Mouse (Mus musculus) layer of hippocampus, adult 2 months (tissue): ENCODE data around the gene Fam162b. TPM values are rescaled to one million over a fixed set of nuclear protein-coding genes. Genes with fewer than 3 reads are reported as not detected.
A peak's percentile ranks its signal among the peaks of the same experiment; 100 is the strongest.

Experiments used
- DNase-seq, 2 experiments: peaks; one replicate each; pipeline ENCODE4 v3.0.0; 2022; ENCODE audit warnings: low spot score in 2 of 2
- H3K27ac ChIP-seq: fragments of 200-600 bp; 2 replicates; pipeline ENCODE4 v1.8.1; 2022
- H3K4me3 ChIP-seq: fragments of 200-600 bp; 2 replicates; pipeline ENCODE4 v1.8.1; 2022; ENCODE audit warnings: mild to moderate bottlenecking
- CTCF ChIP-seq: fragments of 200-600 bp; conservative IDR thresholded peaks from 2 replicates; pipeline ENCODE4 v1.8.1; 2022; ENCODE audit warnings: antibody characterized with exemption, mild to moderate bottlenecking, moderate library complexity
- total RNA-seq, 2 experiments: library from RNA; stranded (reverse); gene quantifications; 2 replicates each; pipeline ENCODE4 v1.2.3; 2021

Gene Fam162b
- total RNA-seq, 2 experiments from 2014 or later: not detected

DNA sequence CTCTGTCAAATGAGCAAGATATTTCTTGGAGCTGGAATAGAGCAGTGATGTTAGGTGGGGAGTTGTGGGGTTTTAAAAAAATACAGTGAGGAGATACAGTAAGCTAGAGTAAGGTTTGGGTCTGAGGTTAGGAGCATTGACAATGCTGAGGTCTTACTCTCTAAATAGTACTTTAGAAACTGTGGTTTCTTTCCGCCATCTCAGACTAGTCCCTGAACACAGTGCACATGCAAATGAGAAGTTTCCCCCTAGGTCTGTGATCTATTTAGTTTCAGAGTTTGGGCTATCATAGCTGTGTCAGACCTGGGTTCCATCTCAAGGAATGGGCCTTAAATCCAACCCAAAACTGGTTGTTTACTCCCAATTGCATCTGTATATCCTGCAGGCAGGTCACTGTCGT is 1.3 kb upstream of the Fam162b start:
- no peak overlapping the region for H3K4me3 ChIP-seq
- no peak for TF ChIP-seq CTCF
- no peak overlapping the region for H3K27ac ChIP-seq
- DNase-seq: no peak

DNA sequence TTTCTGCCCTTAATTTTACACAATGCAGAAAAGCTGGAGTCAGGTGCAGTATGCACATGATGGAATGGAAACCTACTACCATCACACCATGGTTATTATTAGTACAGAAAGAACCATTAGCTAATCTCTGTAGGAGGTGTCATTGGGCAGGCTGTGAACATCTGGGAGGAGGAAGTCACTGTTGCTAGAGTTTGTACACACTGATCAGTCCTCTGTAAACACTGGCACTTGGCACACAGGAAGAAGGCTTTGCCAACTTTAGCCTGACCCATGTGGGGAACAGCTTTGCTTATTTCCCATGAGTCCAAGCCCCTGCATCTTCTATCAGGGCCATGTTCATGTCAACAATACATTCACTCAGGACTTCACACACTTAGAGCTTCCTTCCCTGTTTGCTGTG is 5.4 kb downstream of the Fam162b start:
- DNase-seq: no peak
- H3K27ac ChIP-seq: no peak overlapping the region
- H3K4me3 ChIP-seq: no peak overlapping the region
- no peak for TF ChIP-seq CTCF

DNA sequence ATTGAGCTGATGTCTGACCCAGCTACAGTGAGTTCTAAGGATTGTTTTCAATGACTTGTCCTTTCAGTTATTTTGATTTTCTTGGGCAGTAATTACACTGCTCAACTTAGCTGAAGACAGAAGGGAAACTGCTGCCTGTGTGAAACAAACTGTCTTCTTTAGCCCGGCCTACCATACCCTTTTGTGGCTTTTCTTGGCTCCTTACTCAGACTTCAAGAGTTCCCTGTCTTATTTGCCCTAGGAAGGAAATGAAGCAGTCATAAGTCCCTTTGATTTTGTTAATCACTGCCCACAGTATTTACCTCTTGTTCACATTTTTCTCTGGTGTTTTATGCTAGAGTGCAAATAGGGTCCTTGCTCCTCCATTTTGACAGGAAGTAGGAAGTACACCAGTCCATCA is 5.9 kb downstream of the Fam162b start:
- DNase-seq: no peak
- no peak for TF ChIP-seq CTCF

DNA sequence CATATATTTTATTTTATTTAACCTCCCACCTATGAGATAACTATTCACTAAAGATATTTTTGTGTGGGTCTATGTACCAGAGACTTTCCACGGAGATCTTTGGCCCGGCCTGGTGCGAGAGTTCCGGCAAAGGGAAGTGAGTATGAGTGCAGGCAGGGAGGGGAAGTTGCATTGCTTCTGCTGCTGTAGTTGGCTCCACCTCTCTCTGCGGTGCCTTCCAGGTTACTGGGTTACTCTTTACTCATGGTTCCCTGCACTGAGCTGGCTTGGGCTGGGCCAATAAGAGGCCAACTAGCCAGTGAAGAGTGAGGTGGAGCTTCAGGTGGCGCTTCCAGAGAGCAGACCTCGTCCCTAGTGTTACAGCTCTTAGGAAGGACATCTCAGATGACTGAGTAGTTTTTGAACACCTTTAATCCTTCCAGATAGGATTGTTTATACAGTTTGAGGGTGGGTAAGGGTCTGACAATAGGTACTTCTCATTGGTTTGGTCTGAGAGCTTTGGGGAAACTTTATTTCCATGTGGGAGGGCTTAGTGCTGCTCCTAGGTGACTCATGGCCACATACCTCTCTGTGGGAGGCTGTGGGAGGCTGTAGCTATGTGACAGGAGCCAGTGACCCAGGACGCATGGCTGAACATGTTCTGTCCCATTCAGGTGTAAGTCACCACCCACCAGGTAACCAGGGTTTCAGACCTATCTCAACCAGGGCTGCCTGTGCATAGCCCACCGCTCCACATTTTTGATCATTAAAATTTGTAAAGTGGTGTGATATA is 18.9 kb downstream of the Fam162b start:
- H3K27ac ChIP-seq: no peak overlapping the region
- TF ChIP-seq CTCF: no peak
- H3K4me3 ChIP-seq: no peak overlapping the region
- no peak for DNase-seq

More for the DNA sequence above, 5.9 kb downstream of the Fam162b start:
- no peak overlapping the region for H3K27ac ChIP-seq
- no peak overlapping the region for H3K4me3 ChIP-seq

DNA sequence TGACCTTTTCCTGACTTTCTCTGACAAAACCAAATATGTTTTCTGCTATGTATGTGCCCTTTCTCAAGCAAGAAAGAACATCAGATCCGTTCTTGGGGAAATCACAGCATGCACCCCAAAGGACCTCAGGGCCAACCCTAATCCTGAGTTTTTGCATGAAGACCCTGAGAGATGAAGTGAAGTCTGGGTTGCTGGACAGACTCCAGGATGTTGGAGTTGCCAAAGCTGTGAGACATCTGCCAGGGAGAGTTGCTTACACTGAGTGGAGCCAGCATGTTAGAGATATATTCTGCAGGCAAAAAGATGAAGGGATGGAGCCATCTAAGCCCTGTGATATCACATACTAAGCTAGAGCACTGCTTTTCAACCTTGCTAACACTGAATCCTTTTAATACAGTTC is 34.3 kb downstream of the Fam162b start:
- DNase-seq: no peak
- TF ChIP-seq CTCF: no peak
- Histone ChIP-seq H3K27ac (no peak overlapping the region), H3K4me3 (no peak overlapping the region)

DNA sequence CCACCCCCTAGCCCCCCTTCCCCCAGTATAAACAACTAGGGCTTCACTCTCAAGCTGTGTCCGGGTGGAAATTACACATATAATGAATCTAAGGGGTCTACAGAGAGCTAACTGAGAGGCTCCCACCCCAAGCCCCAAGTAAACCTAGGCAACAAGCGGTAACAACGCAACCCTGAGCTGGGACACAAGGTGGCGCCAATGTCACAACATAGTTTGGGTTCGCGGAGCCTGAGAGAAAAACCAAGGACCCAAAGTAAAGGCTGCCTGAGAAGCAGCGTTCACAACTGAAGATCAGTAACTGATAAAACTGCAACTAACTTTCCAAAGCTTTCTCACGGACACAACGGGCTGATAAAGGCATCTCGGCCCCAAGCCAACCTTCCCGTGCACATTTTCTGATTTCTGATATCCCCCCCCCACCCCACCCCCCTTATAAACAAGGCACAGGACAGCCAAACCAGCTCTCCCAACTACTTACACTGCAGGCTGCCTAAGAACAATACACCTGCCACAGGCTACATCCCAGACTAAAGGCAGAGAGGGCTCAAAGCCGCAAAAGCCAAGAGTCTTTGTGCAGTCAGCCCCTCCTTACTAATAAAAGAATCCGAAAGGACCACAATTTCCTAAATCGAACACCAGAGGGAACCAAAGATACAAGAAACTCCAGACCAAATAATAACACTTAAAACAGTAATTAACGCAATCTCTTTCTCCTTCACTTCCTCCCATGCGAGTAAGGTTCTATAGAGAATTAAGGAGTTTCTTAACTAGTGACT is 36.8 kb downstream of the Fam162b start:
- peak; percentile 63 to 76 for DNase-seq
- Histone ChIP-seq H3K27ac (no peak overlapping the region), H3K4me3 (peak overlapping the region; percentile 54)
- TF ChIP-seq CTCF: peak; percentile 71

Other genes starting within 250 kb of the Fam162b start
- gene Gm49339, start 109.9 kb downstream of the Fam162b start, total RNA-seq: not detected
- gene Lilr4b, start 109.9 kb downstream of the Fam162b start, total RNA-seq: not detected
- gene Lilrb4a, start 99.6 kb downstream of the Fam162b start, total RNA-seq: under 1 TPM in 1 of 2 experiments, not detected in 1; 0.15 TPM
- gene Gprc6a, start 40.9 kb upstream of the Fam162b start, total RNA-seq: not detected
- gene Rfx6, start 87.2 kb upstream of the Fam162b start, total RNA-seq: not detected